Mouse (Mus musculus): Measurements from ENCODE around the gene Gm4922. TPM values are rescaled to one million over a fixed set of nuclear protein-coding genes. Genes with fewer than 3 reads are reported as not detected.

The Gm4922 gene
- polyA plus RNA-seq, 1 experiment: not detected

DNA sequence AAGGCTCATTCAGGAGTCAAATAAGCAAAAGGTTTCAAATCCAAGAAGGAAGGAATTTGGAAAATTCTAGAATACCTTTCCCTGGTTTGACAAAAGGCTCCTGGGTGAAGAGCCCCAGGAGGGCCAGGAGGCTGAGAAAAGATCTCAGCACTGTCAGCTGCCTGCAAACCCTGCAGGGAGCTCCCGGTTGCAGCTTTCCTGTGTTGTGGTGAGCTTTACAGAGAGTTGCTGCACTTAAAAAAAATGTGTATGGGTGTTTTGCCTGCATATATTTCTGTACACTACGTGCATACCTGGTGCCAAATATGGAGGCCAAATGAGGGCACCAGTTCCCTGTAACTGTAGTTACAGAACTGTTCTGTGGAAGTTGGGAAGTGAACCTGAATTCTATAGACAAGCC, 41.3 kb upstream of the Gm4922 start:
- no peaks in the 10 kb centered on the region for H3K27me3 ChIP-seq (ENCODE audit: control insufficient read depth, insufficient read depth, insufficient read length)
- H3K4me3 ChIP-seq (ENCODE audit: insufficient read depth, poor library complexity, severe bottlenecking): no peak overlapping the region
- TF ChIP-seq CEBPB (IDR thresholded peaks at IDR 0.05; ENCODE audit: low read depth): no peak
- no peak for TF ChIP-seq USF1 (IDR thresholded peaks at IDR 0.05; ENCODE audit: low read depth)
- TF ChIP-seq MAX (IDR thresholded peaks at IDR 0.05): no peak
- no peak for TF ChIP-seq FOSL1 (IDR thresholded peaks at IDR 0.05; ENCODE audit: insufficient read depth, low read length, poor library complexity, severe bottlenecking)
- TF ChIP-seq CTCF (IDR thresholded peaks at IDR 0.05; ENCODE audit: control insufficient read depth, insufficient read depth, insufficient read length): no peak
- TF ChIP-seq MYOG (IDR thresholded peaks at IDR 0.05; ENCODE audit: control insufficient read depth, extremely low read depth, insufficient read length): no peak
- TF ChIP-seq MYOD1 (IDR thresholded peaks at IDR 0.05; ENCODE audit: control insufficient read depth, insufficient read length, low read depth): no peak
- no peak overlapping the region for H3ac ChIP-seq (ENCODE audit: control insufficient read depth, insufficient read length, low read depth)
- no peaks in the 10 kb centered on the region for H3K79me3 ChIP-seq (ENCODE audit: low read depth)
- H3K79me2 ChIP-seq (ENCODE audit: control insufficient read depth, insufficient read depth): no peaks in the 10 kb centered on the region
- H3K36me3 ChIP-seq (ENCODE audit: control insufficient read depth, insufficient read depth): no peaks in the 10 kb centered on the region

DNA sequence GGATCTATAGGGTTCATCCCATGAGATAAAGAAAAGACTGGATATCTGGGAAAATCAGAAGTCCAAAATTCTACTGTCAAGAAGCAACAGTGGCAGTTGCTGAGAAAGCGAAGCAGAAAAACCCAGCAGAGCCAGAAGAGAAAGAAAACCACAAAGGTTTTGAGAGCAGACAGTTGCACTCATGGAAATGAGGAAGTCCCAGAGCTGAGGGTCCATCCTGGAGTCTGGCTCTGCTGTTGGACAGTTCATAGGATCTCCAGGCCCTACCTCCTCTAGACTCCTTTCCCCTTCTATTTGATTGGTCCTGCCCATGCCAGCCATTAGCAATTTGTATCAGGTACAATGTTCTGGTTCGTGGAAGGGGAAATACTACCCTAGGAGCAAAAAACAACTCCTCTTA, 39.5 kb upstream of the Gm4922 start:
- no peaks in the 10 kb centered on the region for H3K36me3 ChIP-seq (ENCODE audit: control insufficient read depth, insufficient read depth)
- no peaks in the 10 kb centered on the region for H3K27me3 ChIP-seq (ENCODE audit: control insufficient read depth, insufficient read depth, insufficient read length)
- H3K79me3 ChIP-seq (ENCODE audit: low read depth): no peaks in the 10 kb centered on the region
- no peaks in the 10 kb centered on the region for H3K79me2 ChIP-seq (ENCODE audit: control insufficient read depth, insufficient read depth)
- TF ChIP-seq FOSL1 (IDR thresholded peaks at IDR 0.05; ENCODE audit: insufficient read depth, low read length, poor library complexity, severe bottlenecking) (no peak), USF1 (IDR thresholded peaks at IDR 0.05; ENCODE audit: low read depth) (no peak), MYOD1 (IDR thresholded peaks at IDR 0.05; ENCODE audit: control insufficient read depth, insufficient read length, low read depth) (no peak), CTCF (IDR thresholded peaks at IDR 0.05; ENCODE audit: control insufficient read depth, insufficient read depth, insufficient read length) (no peak), CEBPB (IDR thresholded peaks at IDR 0.05; ENCODE audit: low read depth) (no peak), MYOG (IDR thresholded peaks at IDR 0.05; ENCODE audit: control insufficient read depth, extremely low read depth, insufficient read length) (no peak), MAX (IDR thresholded peaks at IDR 0.05) (no peak)
- H3K4me3 ChIP-seq (ENCODE audit: insufficient read depth, poor library complexity, severe bottlenecking): no peak overlapping the region
- no peak overlapping the region for H3ac ChIP-seq (ENCODE audit: control insufficient read depth, insufficient read length, low read depth)

- Histone ChIP-seq H3K4me3 (ENCODE audit: insufficient read depth, poor library complexity, severe bottlenecking) (no peak overlapping the region), H3ac (ENCODE audit: control insufficient read depth, insufficient read length, low read depth) (no peak overlapping the region), H3K27me3 (ENCODE audit: control insufficient read depth, insufficient read depth, insufficient read length) (no peaks in the 10 kb centered on the region), H3K79me3 (ENCODE audit: low read depth) (no peaks in the 10 kb centered on the region), H3K79me2 (ENCODE audit: control insufficient read depth, insufficient read depth) (no peaks in the 10 kb centered on the region), H3K36me3 (ENCODE audit: control insufficient read depth, insufficient read depth) (no peaks in the 10 kb centered on the region)
- no peak for TF ChIP-seq MAX (IDR thresholded peaks at IDR 0.05)
- TF ChIP-seq CTCF (IDR thresholded peaks at IDR 0.05; ENCODE audit: control insufficient read depth, insufficient read depth, insufficient read length): no peak
- no peak for TF ChIP-seq USF1 (IDR thresholded peaks at IDR 0.05; ENCODE audit: low read depth)
- no peak for TF ChIP-seq CEBPB (IDR thresholded peaks at IDR 0.05; ENCODE audit: low read depth)
- no peak for TF ChIP-seq MYOG (IDR thresholded peaks at IDR 0.05; ENCODE audit: control insufficient read depth, extremely low read depth, insufficient read length)
Measured at GRCm38 (mm10) chr10:18825143-18825542, 38.5 kb upstream of the Gm4922 start.

DNA sequence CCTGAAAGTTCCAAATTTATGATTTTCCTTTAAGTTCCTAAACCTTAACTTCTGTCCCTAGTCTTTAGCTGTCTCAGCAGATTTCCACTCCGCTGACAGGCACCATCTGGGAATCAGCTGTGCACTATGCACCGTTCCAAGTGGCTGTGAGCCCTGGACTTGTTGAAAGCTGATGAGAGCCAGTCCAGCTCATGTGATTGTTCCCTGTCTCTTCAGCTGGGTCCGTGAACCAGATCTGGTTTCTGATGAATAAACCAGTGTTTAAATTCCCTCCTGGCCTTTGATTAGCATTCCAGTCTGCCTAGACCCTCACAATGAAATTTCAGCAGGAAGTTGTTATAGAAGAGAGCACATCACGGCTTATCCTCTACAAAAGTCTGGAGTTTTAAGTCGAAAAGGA, 30.0 kb upstream of the Gm4922 start:
- TF ChIP-seq MYOG (IDR thresholded peaks at IDR 0.05; ENCODE audit: control insufficient read depth, extremely low read depth, insufficient read length) (no peak), CTCF (IDR thresholded peaks at IDR 0.05; ENCODE audit: control insufficient read depth, insufficient read depth, insufficient read length) (no peak), MYOD1 (IDR thresholded peaks at IDR 0.05; ENCODE audit: control insufficient read depth, insufficient read length, low read depth) (no peak), FOSL1 (IDR thresholded peaks at IDR 0.05; ENCODE audit: insufficient read depth, low read length, poor library complexity, severe bottlenecking) (no peak), CEBPB (IDR thresholded peaks at IDR 0.05; ENCODE audit: low read depth) (no peak), USF1 (IDR thresholded peaks at IDR 0.05; ENCODE audit: low read depth) (no peak), MAX (IDR thresholded peaks at IDR 0.05) (no peak)
- no peak overlapping the region for H3ac ChIP-seq (ENCODE audit: control insufficient read depth, insufficient read length, low read depth)
- H3K79me3 ChIP-seq (ENCODE audit: low read depth): no peaks in the 10 kb centered on the region
- no peaks in the 10 kb centered on the region for H3K36me3 ChIP-seq (ENCODE audit: control insufficient read depth, insufficient read depth)
- H3K27me3 ChIP-seq (ENCODE audit: control insufficient read depth, insufficient read depth, insufficient read length): peaks cover 13% of the 10 kb centered on the region
- no peak overlapping the region for H3K4me3 ChIP-seq (ENCODE audit: insufficient read depth, poor library complexity, severe bottlenecking)
- no peaks in the 10 kb centered on the region for H3K79me2 ChIP-seq (ENCODE audit: control insufficient read depth, insufficient read depth)

GRCm38 (mm10) chr10:18811751-18812150, 25.2 kb upstream of the Gm4922 start:
- Histone ChIP-seq H3K79me3 (ENCODE audit: low read depth) (no peaks in the 10 kb centered on the region), H3K36me3 (ENCODE audit: control insufficient read depth, insufficient read depth) (no peaks in the 10 kb centered on the region), H3K27me3 (ENCODE audit: control insufficient read depth, insufficient read depth, insufficient read length) (no peaks in the 10 kb centered on the region), H3K4me3 (ENCODE audit: insufficient read depth, poor library complexity, severe bottlenecking) (no peak overlapping the region), H3K79me2 (ENCODE audit: control insufficient read depth, insufficient read depth) (no peaks in the 10 kb centered on the region), H3ac (ENCODE audit: control insufficient read depth, insufficient read length, low read depth) (no peak overlapping the region)
- TF ChIP-seq MYOG (IDR thresholded peaks at IDR 0.05; ENCODE audit: control insufficient read depth, extremely low read depth, insufficient read length): no peak

- no peaks in the 10 kb centered on the region for H3K79me2 ChIP-seq (ENCODE audit: control insufficient read depth, insufficient read depth)
- no peak overlapping the region for H3K4me3 ChIP-seq (ENCODE audit: insufficient read depth, poor library complexity, severe bottlenecking)
- TF ChIP-seq MYOG (IDR thresholded peaks at IDR 0.05; ENCODE audit: control insufficient read depth, extremely low read depth, insufficient read length) (no peak), FOSL1 (IDR thresholded peaks at IDR 0.05; ENCODE audit: insufficient read depth, low read length, poor library complexity, severe bottlenecking) (no peak), USF1 (IDR thresholded peaks at IDR 0.05; ENCODE audit: low read depth) (no peak), MYOD1 (IDR thresholded peaks at IDR 0.05; ENCODE audit: control insufficient read depth, insufficient read length, low read depth) (no peak), CEBPB (IDR thresholded peaks at IDR 0.05; ENCODE audit: low read depth) (no peak), CTCF (IDR thresholded peaks at IDR 0.05; ENCODE audit: control insufficient read depth, insufficient read depth, insufficient read length) (no peak), MAX (IDR thresholded peaks at IDR 0.05) (no peak)
- H3ac ChIP-seq (ENCODE audit: control insufficient read depth, insufficient read length, low read depth): no peak overlapping the region
- H3K27me3 ChIP-seq (ENCODE audit: control insufficient read depth, insufficient read depth, insufficient read length): no peaks in the 10 kb centered on the region
- H3K36me3 ChIP-seq (ENCODE audit: control insufficient read depth, insufficient read depth): no peaks in the 10 kb centered on the region
- H3K79me3 ChIP-seq (ENCODE audit: low read depth): no peaks in the 10 kb centered on the region
Measured at GRCm38 (mm10) chr10:18790063-18790462, 3.5 kb upstream of the Gm4922 start.

Data from C2C12 (cell line).